In genomic region chr14:54064541-54065402, GRCm38 (mm10) we compare ENCODE assay signal across 8 mouse cellular contexts.
DNase-seq lines count a peak whose midpoint lies in the region; ATAC-seq and TF ChIP-seq lines count a peak whose summit lies in the region.

No protein-coding gene starts in this region.

- WGBS in intestine, embryonic 14.5 days: 21% methylated on average over 11 of the region's 11 CpGs

- TF ChIP-seq CTCF in cortical plate, adult 2 months (IDR thresholded peaks at IDR 0.05; ENCODE audit: extremely low read depth, insufficient read depth, low read length): peak; percentile 93
- peak; percentile 92 for TF ChIP-seq CTCF in left cerebral cortex, adult 2 months (IDR thresholded peaks at IDR 0.05)

- no peak for ATAC-seq in cerebellum, adult (ENCODE audit: insufficient number of reproducible peaks, low FRiP score, low TSS enrichment)
- peak; percentile 48; the same call in 1 of the 2 replicates for ATAC-seq in intestine, embryonic 14.5 days (replicated peaks; ENCODE audit: low FRiP score, low TSS enrichment, low read depth)

- H3K9ac ChIP-seq in intestine, embryonic 14.5 days (ENCODE audit: low read length): no peak overlapping the region

- peak overlapping the region; percentile 24; the same call in 1 of the 2 replicates for H3K4me2 ChIP-seq in intestine, embryonic 14.5 days (ENCODE audit: low read length)

- no peaks in the 10 kb centered on the region for H3K9me3 ChIP-seq in intestine, embryonic 14.5 days (ENCODE audit: control insufficient read depth, low read length)

- no peaks in the 10 kb centered on the region for H3K27me3 ChIP-seq in intestine, embryonic 14.5 days (replicated peaks; ENCODE audit: control insufficient read depth, insufficient read depth, low read length)

- intact Hi-C loops in gastrocnemius, postnatal 14 days (cut with DNase I; ENCODE audit: low total_unique reads): loop anchor here (2.0 kb wide), 1 partner anchor 88 kb away; no protein-coding TSS in a partner anchor
- intact Hi-C loops in left cerebral cortex, adult 2 months (cut with DNase I): loop anchor here (1.0 to 10.0 kb wide), 6 partner anchors 89 to 578 kb away; partner anchors contain the start of genes Cdh24 and Gm17606

- no peaks in the 10 kb centered on the region; the same call in 1 of the 2 replicates for H3K4me1 ChIP-seq in cortical plate, adult 2 months (ENCODE audit: control insufficient read depth, insufficient read depth, low read length)
- H3K4me1 ChIP-seq in intestine, embryonic 14.5 days (replicated peaks; ENCODE audit: control insufficient read depth, insufficient read depth, low read length): no peaks in the 10 kb centered on the region; the same call in 1 of the 2 replicates

- no peaks in the 10 kb centered on the region for H3K36me3 ChIP-seq in intestine, embryonic 14.5 days (ENCODE audit: control insufficient read depth, insufficient read depth, low read length)

- DNase-seq in cerebellum, adult 11 months: peak; percentile 30
- peak; percentile 41 for DNase-seq in gastrocnemius, postnatal 14 days
- peak; percentile 90 for DNase-seq in intestine, embryonic 14.5 days (ENCODE audit: low spot score)
- peak; percentile 81 to 85 for DNase-seq in left cerebral cortex, adult 2 months (ENCODE audit: extremely low spot score in 1 of 2, low spot score in 2 of 2)
- peak; percentile 78 for DNase-seq in lung, postnatal 36 days
- peak; percentile 73 for DNase-seq in right cerebral cortex, postnatal 14 days

- no peak for TF ChIP-seq POLR2A in cortical plate, adult 2 months (IDR thresholded peaks at IDR 0.05; ENCODE audit: extremely low read depth, insufficient read depth, low read length)

- H3K4me3 ChIP-seq in cortical plate, adult 2 months (ENCODE audit: insufficient read depth, low read length): no peak overlapping the region
- H3K4me3 ChIP-seq in intestine, embryonic 14.5 days (ENCODE audit: low read depth, low read length): no peak overlapping the region
- H3K4me3 ChIP-seq in left cerebral cortex, adult 2 months: no peak overlapping the region

- H3K27ac ChIP-seq in cortical plate, adult 2 months (ENCODE audit: insufficient read depth, low read length): no peak overlapping the region
- H3K27ac ChIP-seq in intestine, embryonic 14.5 days (ENCODE audit: low read depth): no peak overlapping the region
- no peak overlapping the region for H3K27ac ChIP-seq in left cerebral cortex, adult 2 months

Comparison
In these comparisons a context has a peak if more than half of its experiments do, and no peak if none do; other contexts are left out.
1. DNase-seq: peak in every context shown above with its lines; median percentile 90 in intestine, embryonic 14.5 days; 83 in left cerebral cortex, adult 2 months; 78 in lung, postnatal 36 days; 73 in right cerebral cortex, postnatal 14 days; 41 in gastrocnemius, postnatal 14 days; 30 in cerebellum, adult 11 months.